Mouse (Mus musculus) C2C12 (cell line): ENCODE results near the gene Nav1. TPM values are rescaled to one million over a fixed set of nuclear protein-coding genes. Genes with fewer than 3 reads are reported as not detected.

Source experiments
- H3K27me3 ChIP-seq: one replicate; pipeline ENCODE4 v1.6.1; 2011; ENCODE audit not compliant: control insufficient read depth, insufficient read depth, insufficient read length
- H3K36me3 ChIP-seq: one replicate; pipeline ENCODE4 v1.6.1; 2011; ENCODE audit not compliant: control insufficient read depth, insufficient read depth
- H3K4me3 ChIP-seq: one replicate; pipeline ENCODE4 v1.5.1; 2011; ENCODE audit warnings: mild to moderate bottlenecking, control low read depth; ENCODE audit not compliant: poor library complexity, insufficient read depth, severe bottlenecking
- H3K79me2 ChIP-seq: one replicate; pipeline ENCODE4 v1.6.1; 2011; ENCODE audit not compliant: control insufficient read depth, insufficient read depth
- H3K79me3 ChIP-seq: one replicate; pipeline ENCODE4 v1.6.1; 2011; ENCODE audit warnings: low read depth, control low read depth
- H3ac ChIP-seq: one replicate; pipeline ENCODE3; 2011; ENCODE audit warnings: low read depth; ENCODE audit not compliant: control insufficient read depth, insufficient read length
- CEBPB ChIP-seq: IDR thresholded peaks from one replicate; pipeline ENCODE4 v1.6.1; 2011; ENCODE audit warnings: low read depth, mild to moderate bottlenecking, control low read depth, moderate library complexity
- CTCF ChIP-seq: IDR thresholded peaks from one replicate; pipeline ENCODE4 v1.5.1; 2011; ENCODE audit not compliant: control insufficient read depth, insufficient read depth, insufficient read length
- FOSL1 ChIP-seq: IDR thresholded peaks from one replicate; pipeline ENCODE4 v1.8.0; 2011; ENCODE audit warnings: mild to moderate bottlenecking, low read length; ENCODE audit not compliant: poor library complexity, insufficient read depth, severe bottlenecking
- MAX ChIP-seq: IDR thresholded peaks from one replicate; pipeline ENCODE4 v1.6.1; 2011; ENCODE audit warnings: mild to moderate bottlenecking, control low read depth
- MYOD1 ChIP-seq: IDR thresholded peaks from one replicate; pipeline ENCODE4 v1.6.1; 2011; ENCODE audit warnings: low read depth; ENCODE audit not compliant: control insufficient read depth, insufficient read length
- MYOG ChIP-seq: IDR thresholded peaks from one replicate; pipeline ENCODE4 v1.6.1; 2011; ENCODE audit not compliant: control insufficient read depth, insufficient read length; ENCODE audit errors: extremely low read depth
- USF1 ChIP-seq: IDR thresholded peaks from one replicate; pipeline ENCODE4 v1.6.1; 2011; ENCODE audit warnings: low read depth, mild to moderate bottlenecking, control low read depth, moderate library complexity
- polyA plus RNA-seq: library from polyadenylated mRNA; unstranded; fragments of >200 nt; fragmentation: generic; extraction: Trizol; gene quantifications from one replicate; pipeline ENCODE4 v1.2.1, GENCODE M21; 2012; ENCODE audit warnings: missing spikeins

Gene Nav1
- polyA plus RNA-seq, 1 experiment: 22.2 TPM

GRCm38 (mm10) chr1:135514913-135515632 lies 92.0 kb downstream of the Nav1 start:
- Histone ChIP-seq H3K36me3 (no peaks in the 10 kb centered on the region), H3K27me3 (no peaks in the 10 kb centered on the region), H3K79me2 (peaks cover 6% of the 10 kb centered on the region), H3K4me3 (no peak overlapping the region), H3K79me3 (peaks cover 5% of the 10 kb centered on the region), H3ac (no peak overlapping the region)
- TF ChIP-seq USF1 (no peak), MYOG (no peak), CTCF (no peak), MYOD1 (no peak), MAX (no peak), CEBPB (no peak), FOSL1 (no peak)

GRCm38 (mm10) chr1:135514046-135514445 lies 93.0 kb downstream of the Nav1 start:
- H3K4me3 ChIP-seq: no peak overlapping the region
- no peak overlapping the region for H3ac ChIP-seq
- peaks cover 6% of the 10 kb centered on the region for H3K79me2 ChIP-seq
- no peaks in the 10 kb centered on the region for H3K27me3 ChIP-seq
- TF ChIP-seq MYOD1 (no peak), MYOG (no peak), FOSL1 (no peak), CEBPB (no peak), USF1 (no peak), CTCF (no peak), MAX (no peak)
- H3K79me3 ChIP-seq: peaks cover 4% of the 10 kb centered on the region
- H3K36me3 ChIP-seq: no peaks in the 10 kb centered on the region

- no peaks in the 10 kb centered on the region for H3K27me3 ChIP-seq
- H3ac ChIP-seq: no peak overlapping the region
- H3K79me3 ChIP-seq: peaks cover 4% of the 10 kb centered on the region
- peaks cover 6% of the 10 kb centered on the region for H3K79me2 ChIP-seq
- no peak overlapping the region for H3K4me3 ChIP-seq
- TF ChIP-seq MYOG (no peak), CEBPB (no peak), MAX (no peak), FOSL1 (no peak), CTCF (no peak), MYOD1 (no peak), USF1 (no peak)
- H3K36me3 ChIP-seq: no peaks in the 10 kb centered on the region
Measured at GRCm38 (mm10) chr1:135513464-135513863, 93.6 kb downstream of the Nav1 start.

- no peaks in the 10 kb centered on the region for H3K79me3 ChIP-seq
- TF ChIP-seq CEBPB (no peak), FOSL1 (no peak), MAX (no peak), CTCF (no peak), MYOG (no peak), MYOD1 (no peak), USF1 (no peak)
- H3K27me3 ChIP-seq: no peaks in the 10 kb centered on the region
- no peak overlapping the region for H3K4me3 ChIP-seq
- H3ac ChIP-seq: no peak overlapping the region
- no peaks in the 10 kb centered on the region for H3K36me3 ChIP-seq
- peaks cover 6% of the 10 kb centered on the region for H3K79me2 ChIP-seq
Measured at GRCm38 (mm10) chr1:135510346-135510977, 96.6 kb downstream of the Nav1 start.

- no peaks in the 10 kb centered on the region for H3K79me2 ChIP-seq
- H3K36me3 ChIP-seq: no peaks in the 10 kb centered on the region
- H3ac ChIP-seq: no peak overlapping the region
- TF ChIP-seq MAX: no peak
- TF ChIP-seq MYOD1: no peak
- no peak for TF ChIP-seq FOSL1
- no peak for TF ChIP-seq MYOG
- no peak for TF ChIP-seq CEBPB
- TF ChIP-seq CTCF: no peak
- TF ChIP-seq USF1: no peak
- H3K27me3 ChIP-seq: no peaks in the 10 kb centered on the region
- H3K79me3 ChIP-seq: no peaks in the 10 kb centered on the region
- no peak overlapping the region for H3K4me3 ChIP-seq
Measured at GRCm38 (mm10) chr1:135509145-135510084, 97.7 kb downstream of the Nav1 start.
